Mouse (Mus musculus) right cerebral cortex, postnatal 10 days (tissue): ENCODE data around the gene Srgap2.
A peak's percentile ranks its signal among the peaks of the same experiment; 100 is the strongest.

Experiments
- DNase-seq, 2 experiments: peaks; one replicate each; pipeline ENCODE4 v3.0.0; 2021; ENCODE audit warnings: low spot score in 2 of 2

Gene Srgap2

DNA sequence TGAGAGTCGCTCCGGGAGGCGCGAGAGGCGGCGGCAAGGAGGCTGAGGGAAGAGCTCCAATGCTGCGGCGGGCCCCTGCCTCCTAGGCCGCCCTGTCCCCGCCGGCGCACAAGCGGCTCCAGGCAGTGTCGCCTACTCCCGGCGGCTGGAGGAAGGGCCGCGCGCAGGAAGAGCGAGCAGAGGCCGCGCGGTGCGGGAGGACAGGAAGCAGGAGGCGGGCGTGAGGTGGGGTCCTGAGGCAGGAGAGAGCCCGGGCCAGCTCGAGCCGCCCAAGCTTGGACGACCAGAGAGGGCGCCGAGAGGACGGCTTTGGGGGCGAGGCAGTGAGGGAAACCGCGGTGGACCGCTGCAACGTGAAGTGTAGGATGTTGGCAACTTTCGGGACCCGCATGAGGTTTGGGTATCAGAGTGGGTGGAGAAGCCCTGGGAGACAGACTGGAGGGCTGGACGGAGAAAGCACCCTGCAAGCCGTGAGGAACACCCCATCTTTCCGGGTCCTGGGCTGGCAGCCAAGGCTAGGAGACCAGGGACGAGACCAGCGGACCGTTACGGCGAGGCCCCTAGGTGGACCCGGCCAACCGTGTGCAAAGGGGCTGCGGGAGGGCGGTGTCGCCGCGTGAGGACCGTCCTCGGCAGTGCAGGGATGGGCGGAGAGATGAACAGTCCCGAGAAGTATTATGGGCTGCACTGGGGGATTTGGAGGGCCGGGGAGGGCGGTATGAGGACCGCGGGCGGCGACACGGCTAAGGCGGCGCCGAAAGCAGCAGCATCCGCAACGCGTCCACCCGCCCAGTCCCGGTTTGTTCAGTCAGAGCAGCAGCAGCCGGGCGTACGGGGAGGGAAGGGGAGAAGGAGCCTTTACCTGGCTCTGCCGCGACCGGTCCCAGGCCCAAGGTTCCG lies 531 bp downstream of the Srgap2 start:
- peak; percentile 77 to 79 for DNase-seq

DNA sequence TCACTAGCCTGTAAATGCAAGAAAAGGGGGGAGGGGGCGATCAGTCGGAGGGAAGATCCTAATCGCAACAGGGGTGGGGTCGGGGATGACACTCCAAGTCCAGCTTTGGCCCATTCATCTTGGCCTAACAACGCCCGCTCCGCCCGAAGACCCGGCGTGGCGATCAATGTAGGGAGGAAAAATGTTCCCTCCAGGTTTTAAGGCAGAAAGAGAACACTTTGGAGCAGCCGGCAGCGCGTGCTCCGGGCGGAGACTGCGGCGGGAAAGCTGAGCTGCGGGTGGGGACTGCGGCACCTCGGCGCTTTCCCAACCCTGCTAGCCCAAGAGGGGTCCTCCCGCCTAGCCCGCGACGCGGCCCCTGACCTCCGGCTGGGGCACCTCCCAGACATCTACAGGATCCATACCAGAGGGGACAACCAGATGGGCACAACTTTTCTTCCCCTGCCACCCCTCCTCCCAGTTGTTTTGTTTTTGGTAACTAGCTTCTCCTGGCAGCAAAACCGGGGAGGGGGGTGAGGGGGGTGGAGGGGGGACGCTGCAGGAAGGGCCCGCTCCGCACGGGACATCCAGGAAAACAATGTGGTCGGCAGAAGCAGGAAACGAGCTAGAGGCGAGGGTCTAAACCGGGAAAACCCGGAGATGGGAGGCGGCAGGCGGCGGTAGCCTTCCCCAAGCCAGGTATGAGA lies 1.4 kb downstream of the Srgap2 start:
- DNase-seq = peak in 1 of 2 experiments; percentile 69

DNA sequence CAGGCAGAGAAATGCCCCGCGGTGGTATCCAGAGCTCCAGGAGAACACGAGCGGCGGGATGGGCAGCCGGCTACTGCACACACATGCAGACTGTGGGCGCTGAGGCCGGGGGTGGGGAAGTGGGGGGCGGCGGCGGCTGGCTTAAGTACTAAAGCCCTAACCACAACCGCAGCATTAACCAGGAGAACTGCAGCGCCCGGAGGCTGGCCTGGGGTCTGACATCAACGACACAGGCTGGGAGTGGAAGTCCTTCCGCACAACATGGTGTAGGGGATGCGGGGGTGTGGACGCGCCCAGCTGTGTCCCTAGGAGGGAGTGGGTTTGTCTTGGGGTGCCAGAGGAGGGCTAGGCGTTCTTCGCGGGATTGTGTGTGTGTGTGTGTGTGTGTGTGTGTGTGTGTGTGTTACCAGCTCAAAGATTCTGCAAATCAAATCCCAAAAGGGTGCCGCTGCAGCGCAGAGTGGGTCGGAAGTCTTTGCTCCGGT lies 2.0 kb downstream of the Srgap2 start:
- peak; percentile 73 to 83 for DNase-seq

DNA sequence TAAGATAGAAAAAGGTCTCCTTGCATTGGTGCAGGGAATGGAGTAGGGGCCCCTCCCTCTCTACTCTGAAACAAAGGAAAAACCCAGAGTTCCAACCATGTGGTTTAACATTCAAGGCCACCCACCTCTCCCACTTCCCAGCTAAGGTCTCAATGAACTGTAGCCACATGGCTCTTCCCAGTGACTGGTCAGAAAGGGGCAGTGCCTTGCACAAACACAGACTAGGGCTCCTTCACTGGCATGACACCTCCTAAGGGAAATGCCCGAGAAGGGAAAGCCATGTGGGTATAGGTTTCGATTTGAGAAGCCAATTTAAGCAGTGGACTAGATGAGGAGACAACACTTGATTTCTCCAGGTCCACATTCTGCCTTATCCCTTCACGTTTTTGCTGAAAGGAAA lies 3.4 kb downstream of the Srgap2 start:
- peak in 1 of 2 experiments; percentile 44 for DNase-seq

DNA sequence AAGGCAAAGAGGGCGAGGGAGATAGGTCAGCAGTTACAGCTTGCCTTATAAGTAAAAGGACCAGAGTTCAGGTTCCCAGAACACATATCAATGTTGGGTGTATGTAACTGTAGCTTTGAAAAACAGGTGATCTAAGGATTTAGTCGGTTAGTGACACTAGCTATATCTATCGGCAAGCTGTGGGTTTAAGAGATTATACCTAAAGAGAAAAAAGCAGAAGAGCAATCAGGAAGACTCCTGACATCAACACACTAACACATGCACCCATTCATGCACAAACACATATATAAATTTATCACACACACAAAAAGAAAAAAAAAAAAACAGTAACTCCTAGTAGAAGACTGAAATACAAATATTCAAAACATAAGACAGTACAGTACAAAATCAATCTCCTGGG lies 10.6 kb downstream of the Srgap2 start:
- no peak for DNase-seq

DNA sequence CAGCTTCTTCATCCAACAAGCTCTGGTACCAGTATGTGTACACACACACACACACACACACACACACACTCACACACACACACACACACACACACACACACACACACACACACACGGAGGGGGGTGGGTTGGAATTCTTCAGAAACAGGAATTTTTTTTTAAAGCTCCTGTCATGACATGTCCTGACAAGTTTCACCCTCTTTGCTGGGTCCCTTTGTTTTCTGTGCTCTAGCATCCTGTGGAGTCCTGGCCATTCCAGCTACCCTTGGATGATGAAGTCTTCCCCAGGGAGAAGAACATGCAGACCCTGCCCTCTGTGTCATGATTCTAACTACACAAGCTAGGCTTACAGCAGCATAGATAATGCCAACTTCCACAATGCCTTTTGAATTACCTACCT lies 13.0 kb downstream of the Srgap2 start:
- DNase-seq = no peak

DNA sequence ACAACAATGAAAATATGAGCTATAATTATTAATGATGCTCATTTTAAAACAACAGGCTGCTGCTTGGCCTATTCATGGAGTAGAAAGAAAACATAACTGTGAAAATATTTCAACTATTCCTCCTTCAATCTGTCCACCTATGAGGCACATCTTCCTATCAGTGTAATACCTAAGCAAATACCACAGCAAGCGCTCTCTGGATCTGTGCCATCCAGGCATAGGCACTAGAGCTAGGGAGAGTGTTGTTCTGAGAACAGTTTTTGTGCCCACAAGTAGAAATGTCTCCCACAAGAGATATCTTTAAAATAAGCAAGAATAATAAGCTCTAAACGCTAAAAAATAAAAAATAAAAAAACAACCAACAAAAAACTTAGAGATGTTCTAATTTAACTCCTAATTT lies 14.0 kb downstream of the Srgap2 start:
- DNase-seq = no peak

DNA sequence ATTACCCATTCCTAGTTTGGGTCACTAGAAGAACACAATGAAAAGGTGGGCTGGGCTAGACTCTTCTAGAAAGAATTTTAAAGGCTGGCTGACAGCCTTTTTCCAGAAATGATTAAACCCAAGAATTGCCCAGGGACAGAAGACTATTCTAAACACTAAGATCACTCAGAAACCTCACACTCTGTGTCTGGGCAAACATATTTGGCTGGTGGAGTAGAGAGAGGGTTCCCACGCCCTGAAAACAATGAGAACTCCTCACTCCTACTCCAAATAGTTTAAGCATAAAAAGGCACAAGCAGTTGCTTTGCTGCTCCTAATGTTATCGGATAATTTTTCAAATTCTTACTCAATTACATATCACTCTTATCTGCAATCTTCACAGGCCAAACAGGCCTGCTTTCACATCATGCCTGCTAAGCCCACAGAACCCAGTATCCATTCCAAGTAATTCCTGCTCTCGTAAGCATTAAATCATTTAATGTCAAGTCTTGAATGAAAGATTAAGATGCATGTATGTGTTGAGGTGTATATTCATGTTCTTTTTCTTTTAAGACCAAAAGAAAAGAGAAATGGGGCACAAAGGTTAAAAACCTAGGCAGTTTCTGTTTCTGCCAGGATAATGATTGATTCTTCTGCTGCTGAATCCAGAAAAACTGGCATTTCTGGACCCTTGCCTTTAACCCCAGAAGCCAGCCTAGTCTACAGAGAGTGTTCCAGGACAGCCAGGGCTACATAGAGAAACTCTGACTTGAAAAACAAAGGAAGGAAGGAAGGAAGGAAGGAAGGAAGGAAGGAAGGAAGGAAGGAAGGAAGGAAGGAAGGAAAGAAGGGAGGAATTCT lies 15.3 kb downstream of the Srgap2 start:
- DNase-seq = no peak

DNA sequence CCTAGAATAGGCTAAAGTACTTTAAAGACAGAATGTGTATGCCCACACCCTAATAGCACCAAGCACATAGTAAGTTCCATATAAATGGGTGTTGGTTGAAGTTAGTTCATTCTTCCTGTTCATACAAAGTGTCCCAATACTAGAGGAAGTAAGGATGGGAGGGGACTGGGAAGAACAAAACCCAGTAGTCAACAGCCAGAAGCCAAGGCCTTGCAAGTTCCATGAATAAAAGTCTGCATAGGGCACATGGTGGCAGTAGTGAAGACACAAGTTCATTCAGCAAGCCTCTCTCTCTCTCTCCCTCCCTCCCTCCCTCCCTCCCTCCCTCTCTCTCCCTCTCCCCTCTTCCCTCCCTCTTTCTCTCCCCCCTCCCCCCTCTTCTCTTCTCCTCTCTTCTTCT lies 16.0 kb downstream of the Srgap2 start:
- DNase-seq = no peak

DNA sequence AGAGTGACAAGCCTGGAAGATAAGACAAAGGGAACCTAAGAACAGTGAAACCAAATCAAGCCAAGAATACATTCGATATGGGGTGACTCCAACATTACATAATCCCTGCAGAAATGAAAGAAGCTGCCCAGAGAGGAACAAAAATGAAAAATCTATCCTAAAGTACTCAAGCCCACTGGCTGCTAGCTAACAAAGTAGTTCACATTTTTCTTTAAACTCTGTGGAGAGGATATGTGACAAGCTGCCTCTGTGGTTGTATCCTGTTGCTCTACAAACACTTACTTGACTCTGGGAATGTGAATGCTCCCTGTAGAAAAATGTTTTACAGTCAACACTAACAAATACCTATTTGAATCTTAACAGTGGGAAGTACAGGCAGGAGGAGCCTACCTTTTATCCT lies 25.5 kb downstream of the Srgap2 start:
- DNase-seq = no peak

DNA sequence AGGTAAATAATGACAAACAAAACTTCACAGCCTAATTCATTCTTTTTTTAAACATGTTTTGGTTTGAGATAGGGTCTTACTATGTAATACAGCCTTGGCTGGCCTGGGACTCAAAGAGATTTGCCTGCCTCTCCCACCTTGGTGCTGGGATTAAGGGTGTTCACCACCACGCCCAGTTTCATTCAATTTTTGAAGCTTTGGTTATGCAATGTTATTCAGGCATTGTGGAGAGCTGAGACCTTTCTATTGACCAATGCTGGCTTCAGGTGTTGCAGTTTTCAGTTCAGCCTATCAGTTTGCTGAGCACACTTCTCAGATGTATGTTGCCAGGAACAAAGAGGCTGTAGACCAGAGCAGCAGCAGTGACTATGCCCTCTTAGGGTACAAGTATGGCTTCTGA lies 28.9 kb downstream of the Srgap2 start:
- no peak for DNase-seq

DNA sequence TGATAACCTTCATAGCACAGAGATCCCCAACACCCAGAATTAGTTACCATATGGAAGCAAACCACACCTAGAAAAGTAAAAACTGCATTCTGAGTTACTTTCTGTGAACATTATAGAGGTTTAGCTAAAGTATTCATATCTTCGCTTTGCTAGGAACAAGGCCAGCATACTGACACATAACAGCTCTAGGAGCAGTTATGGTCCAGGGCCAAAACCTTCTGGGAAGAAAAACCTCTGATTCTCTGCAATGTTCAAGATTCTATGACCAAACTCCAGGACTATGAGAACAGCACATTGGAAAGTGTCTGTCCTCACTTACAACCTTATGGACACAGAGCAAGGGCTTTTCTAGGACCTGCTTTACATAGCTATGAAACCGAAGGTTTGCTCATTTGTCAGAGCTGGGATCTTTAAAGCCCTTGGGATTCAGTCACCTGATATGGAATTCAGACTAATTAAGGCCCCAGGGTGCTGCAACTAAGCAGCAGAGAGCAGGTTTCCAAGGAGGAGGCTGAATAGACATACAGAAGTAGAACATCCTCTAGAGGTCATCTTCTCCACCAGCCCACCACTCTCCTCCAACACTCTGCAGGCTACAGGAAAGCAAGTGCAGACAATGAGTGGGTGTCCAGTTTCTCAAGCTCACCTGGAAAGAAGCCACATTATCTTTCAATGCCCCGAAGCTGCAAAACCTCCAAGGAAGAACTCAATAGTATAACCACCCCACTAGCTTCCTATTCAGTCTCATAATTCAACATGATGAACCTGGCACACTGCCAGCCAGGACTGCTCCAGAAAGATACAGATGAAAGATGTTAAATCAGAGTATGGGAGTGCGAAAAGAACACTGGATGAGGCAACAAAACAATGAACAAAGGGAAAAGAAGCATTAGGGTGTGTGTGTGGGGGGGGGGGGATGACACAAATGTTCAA lies 32.9 kb downstream of the Srgap2 start:
- DNase-seq = peak; percentile 51 to 56

DNA sequence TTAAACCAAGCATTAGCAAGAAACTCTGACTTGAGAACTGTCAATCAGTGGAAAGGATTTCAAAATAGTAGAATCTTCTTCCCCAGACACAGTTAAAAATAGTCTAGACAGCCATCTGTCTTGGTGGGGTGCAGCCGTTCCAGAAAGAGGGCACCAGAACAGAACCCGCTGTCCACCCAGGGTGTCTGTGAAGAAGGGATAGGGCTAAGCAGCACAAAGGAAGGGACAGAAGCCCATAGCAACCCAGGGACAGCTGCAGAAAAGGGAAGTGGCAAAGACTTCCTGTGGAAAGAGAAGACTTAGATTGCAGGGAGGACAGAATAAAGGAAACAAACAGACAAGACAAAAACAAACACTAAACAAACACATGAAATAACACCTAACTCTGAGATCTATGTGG lies 34.8 kb downstream of the Srgap2 start:
- DNase-seq = peak; percentile 45 to 59

DNA sequence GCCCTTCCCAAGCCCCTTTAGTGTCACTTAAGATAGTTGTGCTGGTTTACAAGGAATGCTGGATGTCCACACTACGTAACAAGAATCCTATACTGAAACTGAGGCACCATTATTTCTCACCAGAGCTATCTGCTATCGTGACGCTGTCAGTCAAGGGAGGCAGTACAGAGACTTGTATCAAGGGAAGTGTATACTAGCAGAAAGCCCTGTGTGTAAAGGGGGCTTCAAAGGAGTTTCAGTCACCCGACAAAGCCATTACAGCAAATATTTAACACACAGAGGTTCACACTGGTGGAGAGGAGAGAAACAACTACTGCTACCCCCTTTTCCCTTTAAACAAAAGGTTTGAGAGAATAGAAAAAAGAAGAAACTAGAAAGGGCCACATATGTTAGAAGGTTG lies 35.6 kb downstream of the Srgap2 start:
- DNase-seq = no peak

DNA sequence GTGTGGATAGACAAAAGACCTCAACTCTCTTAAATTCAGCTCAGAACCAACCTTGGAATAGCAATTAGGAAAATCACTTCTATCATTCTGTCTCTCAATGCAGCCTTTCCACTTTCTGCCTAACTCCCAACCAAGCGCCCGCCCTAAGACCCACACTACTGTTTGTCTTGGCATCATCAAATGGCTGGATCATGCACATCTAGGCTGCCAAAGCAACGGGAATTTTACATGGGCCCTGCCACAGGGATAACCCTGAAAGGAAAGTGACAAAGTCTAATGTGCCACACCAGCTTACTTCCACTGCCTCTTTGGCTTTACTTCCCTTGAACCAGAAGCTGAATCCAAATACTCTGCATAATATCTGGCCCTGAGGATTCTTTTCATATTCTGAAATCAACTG lies 37.8 kb downstream of the Srgap2 start:
- no peak for DNase-seq

DNA sequence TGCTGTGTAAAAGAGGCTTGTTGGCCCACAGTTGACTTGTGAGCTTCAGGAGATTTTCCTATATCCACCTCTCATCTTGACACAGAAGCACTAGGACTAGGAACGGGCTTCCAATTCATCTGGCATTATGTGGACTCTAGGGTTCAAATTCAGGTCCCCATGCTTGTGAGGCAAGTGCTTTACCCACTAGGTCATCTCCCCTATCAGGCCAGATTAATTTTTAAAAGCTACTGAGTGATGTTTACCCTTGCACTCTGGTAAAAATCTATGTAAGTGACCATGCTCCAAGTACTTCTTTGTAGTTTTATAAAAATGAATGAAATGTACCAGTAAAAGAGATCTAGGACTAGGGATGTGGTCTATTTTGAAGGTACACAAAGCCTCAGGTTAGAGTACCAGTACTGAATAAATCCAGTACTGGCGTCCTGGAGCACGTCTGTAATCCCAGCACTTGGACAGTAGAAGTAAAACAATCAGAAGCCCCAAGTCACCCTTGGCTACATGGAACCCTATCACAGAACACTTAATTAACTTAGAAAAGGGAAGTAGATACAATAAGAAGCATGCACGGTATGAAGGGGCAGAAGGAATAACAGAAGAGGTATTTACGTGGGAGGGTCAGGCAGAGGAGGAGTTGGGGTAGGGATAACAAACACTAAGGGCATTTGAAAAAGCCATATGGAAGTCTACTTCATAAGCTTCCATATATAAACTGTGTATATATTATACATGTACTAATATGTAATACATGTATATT lies 40.9 kb downstream of the Srgap2 start:
- no peak for DNase-seq

DNA sequence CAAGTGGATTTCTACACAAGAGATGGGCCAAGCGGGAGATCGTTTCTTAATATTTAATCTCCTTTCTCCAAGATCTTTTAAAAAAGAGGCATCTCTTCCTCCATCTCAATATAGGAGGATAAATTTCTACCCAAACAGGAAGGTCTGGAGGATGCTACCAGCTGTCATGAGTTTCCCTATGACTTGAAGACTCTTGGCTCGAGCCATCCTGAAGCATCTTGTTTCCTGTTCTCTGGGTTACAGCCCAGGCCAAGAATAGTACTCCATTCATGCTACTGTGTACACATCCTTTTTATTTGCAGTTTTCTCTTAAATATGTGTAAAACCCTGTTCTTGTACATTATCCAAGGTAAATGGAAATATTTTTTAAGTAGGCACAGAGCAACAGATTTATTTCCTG lies 44.9 kb downstream of the Srgap2 start:
- no peak for DNase-seq

DNA sequence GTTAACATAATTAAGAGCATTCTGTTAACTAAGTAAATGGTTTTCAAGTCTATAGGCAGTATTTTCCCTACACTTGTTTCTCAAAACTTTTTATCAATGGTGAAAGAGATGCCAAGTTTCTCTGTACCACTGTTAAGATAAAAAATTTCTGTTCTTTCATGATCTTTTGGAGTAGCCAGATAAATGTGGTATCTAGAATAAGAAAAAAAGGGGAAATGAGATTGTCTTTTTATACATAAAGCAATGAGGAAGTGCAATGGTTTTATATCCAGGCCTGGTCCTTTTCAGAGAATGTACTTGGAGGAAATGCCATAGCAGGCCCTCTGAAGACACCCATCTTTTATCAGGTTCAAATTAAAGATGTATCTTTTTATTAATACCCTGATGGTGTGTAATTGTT lies 45.8 kb downstream of the Srgap2 start:
- no peak for DNase-seq

DNA sequence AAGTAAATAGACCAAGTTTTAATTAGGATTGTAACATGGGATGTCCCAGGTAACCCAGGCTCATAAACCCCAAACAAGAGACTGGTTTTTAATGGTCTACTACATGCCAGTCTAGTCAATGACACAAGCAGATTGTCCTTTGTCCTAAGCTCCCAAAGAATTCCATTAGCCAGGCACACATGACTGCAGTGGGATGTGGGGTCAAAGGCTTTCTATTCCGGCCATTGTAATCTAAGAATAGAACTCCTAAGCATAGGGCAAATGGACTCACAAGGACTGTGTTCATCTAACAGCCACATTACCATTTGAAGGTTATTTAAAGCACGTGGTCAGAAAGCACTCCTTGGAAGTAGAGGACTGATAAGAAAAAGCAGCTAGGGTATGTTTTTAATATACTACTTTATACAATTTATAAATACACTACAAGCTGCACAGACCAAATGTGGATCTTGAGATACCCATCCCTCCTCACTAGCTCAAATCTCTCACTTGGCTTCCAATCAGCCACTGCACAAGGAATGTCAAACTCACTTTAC lies 48.3 kb downstream of the Srgap2 start:
- no peak for DNase-seq

DNA sequence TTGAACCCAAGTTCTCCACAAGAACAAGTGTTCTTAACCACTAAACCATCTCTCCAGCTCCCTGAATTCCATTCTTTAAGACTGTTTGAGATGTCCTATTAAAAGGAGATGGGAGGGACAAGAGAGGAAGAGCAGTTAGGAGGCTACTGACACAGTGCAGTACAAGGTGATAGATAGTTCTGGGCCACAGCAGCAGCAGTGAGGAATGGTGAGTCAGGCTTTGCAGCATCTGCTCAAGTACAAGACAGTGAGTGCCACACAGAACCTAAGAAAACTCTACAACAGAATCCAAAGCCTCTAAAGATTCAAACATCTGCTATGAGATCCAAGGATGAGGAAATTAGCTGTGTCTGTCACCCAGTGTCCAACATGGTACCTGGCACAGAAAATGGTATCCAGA lies 51.8 kb downstream of the Srgap2 start:
- DNase-seq = no peak
